Mouse (Mus musculus) megakaryocyte, embryonic 14.5 days (primary cell): ENCODE measurements around the gene Mrpl41.
A peak's percentile ranks its signal among the peaks of the same experiment; 100 is the strongest.

ENCODE experiments used
- FLI1 ChIP-seq: IDR thresholded peaks from 2 replicates; pipeline ENCODE4 v1.6.1; 2012; ENCODE audit warnings: low read length, inconsistent platforms, mixed read lengths
- GATA1 ChIP-seq: IDR thresholded peaks from 3 replicates; pipeline ENCODE4 v1.6.1; 2012; ENCODE audit warnings: mixed read lengths, low read length, inconsistent platforms, borderline replicate concordance

DNA sequence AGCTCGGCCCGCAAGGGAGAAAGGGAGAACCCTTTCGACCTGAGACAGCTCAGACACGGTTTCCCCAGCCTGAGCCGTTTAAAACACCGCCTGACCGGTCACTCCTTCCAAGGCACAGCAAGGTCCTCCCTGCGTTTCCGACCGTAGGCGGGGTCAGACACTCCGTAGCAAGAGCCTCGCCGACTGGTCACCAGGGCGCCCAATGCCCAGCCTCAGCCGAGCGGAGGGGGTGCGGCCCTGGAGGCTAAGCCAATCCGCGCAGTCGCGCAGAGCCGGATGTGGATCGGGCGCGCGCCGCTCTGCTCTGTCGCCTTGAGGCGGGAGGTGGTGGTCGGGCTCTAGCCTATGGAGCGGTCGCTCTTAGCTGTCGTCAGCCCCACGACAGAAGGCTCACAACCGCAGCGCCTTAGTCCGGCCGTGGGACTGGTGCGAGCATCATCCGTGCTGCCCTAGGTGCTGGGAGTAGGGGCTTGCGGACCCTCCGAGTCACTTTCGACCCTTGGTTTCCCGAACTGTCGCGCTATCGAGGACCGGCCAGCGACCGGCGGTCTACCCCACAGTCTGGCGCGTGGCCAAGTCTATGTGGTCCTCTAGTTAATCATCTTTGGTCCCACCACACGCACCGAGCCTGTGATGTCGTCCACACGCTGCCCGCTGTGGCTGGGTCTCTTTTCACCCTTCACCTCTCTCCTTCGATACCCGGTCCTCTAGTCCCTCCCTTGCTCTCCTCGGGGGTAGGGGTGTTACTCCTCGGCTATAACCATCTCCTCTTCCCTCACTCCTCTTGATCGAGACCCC, at the start of gene Mrpl41:
- TF ChIP-seq GATA1 (no peak), FLI1 (peak; percentile 19; the same call in 1 of the 2 replicates)
